Mouse (Mus musculus): ENCODE measurements around the gene Rgs6.
A peak's percentile ranks its signal among the peaks of the same experiment; 100 is the strongest.

Gene Rgs6

DNA sequence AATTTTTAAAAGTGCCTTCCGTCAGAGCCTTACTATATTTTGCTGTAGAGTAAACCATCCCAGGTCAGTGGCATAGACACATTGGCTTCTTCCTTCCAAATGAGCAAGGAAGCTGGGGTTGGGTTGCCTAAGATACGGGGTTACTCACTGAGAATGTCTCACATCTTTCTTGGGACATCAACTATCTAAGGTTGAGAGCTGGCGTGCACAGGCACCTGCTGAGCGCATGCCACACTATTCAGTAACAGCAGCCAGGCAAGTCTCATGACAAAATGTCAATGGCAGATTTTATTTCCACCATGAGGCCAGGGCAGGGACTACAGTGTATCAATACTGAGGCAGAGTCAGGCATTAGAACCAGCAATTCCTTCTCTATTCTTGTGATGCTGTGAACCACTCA, 394.6 kb downstream of the Rgs6 start:
- no peak for DNase-seq (ENCODE audit: low read depth)

DNA sequence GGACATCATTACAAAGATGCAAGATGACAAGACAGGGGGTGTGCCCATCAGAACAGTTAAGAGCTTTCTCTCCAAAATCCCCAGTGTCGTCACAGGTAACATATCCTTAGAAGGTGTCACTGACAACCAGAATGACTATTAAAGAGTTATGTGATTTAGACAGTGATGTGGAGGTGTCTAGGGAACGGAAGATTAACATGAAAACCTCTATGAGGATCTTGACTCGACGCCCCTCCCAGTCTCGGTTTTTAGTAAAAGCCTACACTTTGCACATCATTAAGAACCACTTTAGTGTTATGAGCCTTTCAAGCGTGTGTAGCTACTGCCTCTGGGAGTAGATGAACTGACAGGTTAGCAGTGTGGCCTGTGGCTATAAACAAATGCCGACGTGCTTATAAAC, 397.2 kb downstream of the Rgs6 start:
- DNase-seq (ENCODE audit: low read depth): no peak

DNA sequence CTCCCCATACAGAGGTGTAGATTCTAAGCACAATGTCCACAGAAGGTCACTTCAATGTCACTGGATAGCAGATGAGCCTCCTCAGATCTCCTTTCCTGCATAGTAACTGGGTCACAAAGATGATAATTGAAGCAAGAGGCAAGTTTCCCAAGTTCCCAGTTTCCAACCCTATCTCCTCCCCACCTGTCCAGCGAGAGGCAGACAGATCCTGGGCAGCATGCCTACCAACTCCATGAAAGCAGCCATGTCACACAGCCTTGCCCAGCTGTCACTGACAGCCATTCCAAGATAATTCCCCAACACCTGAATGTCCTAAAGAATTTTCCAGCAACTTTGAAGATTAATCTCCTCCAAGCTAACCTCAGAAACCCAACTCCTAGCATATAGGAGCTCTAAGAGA, 399.6 kb downstream of the Rgs6 start:
- no peak for DNase-seq (ENCODE audit: low read depth)

DNA sequence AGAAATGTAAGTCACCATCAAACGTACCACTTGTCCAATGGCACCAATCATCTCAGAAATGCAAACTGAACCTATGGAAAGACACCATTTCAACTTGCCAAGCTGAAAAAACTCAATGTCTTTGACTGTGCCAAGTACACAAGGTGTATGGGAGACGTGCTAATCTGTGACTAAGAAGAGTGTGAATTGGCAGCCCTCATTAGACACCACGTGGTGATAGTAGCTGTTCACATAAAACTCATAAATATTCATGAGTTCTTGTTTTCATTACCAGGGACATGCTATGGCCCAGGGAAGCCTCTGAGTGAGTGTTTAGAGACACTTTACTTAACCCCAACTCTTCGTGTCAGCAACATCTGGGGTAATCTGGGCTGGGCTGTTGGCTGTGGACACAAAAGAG, 405.8 kb downstream of the Rgs6 start:
- DNase-seq (ENCODE audit: low read depth): no peak

DNA sequence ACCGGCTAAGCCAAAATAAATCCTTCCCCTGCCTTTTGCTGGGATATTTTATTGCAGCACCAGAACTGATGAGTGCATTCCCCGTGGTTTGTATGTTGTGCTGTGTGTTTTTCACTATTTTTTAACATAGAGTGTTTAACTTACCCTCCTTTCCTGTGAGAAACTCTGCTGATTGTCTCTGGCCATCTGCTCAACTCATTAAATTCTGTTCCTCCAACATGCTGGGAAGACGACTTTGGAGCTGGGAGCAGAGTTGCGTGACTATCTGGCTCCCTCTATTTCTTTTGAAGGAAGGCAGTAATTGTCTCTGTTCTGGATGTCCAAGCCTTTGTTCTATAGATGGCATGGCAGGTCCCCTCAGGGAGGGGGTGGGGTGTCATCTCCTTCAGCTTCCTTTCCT, 408.7 kb downstream of the Rgs6 start:
- DNase-seq (ENCODE audit: low read depth): no peak

DNA sequence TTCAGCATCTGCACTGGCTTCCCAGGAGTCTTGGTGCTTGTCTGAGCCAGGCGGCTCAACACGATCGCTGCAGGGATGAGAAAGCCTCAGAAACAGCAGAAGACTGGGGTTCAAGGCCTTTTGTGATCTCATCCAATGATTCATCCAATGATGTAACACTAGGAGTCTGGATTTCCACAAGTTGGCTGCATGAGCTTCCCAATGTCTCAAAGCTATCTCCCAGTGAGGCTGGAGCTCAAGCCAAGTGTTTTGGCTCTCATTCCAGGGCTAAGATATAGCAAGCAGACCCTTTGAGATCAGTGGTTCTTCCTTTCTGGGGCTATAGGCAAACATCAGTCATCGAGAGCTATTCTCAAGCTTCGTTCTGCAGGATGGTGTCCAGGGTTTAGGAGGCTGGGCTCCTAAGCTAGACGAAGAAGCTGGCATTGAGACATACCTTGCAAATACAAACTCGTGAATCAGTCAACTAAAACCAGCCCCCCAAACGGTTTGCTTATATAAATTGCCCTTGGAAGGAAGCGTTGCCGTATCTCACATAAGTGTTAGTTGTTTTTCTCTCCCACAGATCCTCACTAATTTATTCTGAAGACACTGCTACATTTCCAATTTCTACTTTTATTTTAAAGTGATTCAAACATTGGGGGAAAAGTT, 410.7 kb downstream of the Rgs6 start:
- no peak for DNase-seq (ENCODE audit: low read depth)

DNA sequence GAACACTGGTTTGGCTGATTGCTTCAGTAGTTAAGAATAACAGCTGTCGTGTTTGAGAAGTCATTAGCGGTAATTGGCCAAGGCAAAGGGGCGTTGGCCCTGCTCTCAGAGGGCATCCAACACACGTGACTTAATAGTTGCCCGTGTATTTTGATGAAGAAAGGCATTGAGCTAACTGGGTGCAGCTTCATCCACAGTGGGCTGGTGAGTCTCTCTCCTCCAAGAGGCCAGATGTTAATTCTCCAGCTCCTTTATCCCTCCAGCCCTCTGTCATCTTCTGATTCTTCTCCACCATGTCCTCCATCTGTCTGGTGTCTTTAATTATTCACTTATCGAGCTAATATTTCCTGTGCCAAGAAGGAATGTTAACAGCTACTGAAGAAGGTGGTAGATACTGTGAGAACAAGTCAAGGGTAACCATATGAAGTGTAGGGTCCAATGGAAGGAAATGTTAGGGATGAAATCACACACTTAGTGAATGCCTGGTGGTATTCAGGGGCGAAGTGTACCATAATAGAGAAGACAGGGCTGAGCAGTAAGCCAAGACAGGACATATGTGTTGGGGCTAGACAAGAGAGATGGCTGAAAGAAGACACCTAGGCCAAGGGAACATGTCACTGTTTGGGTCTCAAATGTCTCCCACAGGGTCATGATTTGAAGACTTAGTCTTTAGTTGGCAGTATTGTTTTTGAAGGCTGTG, 411.4 kb downstream of the Rgs6 start:
- no peak for DNase-seq (ENCODE audit: low read depth)

DNA sequence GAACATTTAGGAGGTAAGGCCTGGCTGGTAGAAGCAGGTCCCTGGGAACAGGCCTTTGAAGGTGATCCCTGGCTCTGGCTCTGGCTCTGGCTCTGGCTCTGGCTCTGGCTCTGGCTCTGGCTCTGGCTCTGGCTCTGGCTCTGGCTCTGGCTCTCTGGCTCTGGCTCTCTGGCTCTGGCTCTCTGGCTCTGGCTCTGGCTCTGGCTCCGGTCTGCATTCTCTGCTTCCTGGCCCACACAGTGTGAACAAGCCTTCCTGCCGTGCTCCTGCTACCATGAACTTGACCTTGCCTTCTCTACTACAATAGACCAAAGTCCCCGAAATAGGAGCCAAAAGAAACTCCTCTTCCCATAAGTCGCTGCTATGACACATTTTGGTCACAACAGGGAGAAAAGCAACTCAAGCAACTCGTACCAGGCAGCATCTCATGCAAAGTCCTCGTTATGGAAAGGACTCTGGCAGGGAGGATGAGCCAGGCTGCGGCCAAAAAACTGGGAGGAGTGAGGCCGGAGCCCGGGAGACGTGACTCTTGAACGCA, 412.0 kb downstream of the Rgs6 start:
- no peak for DNase-seq (ENCODE audit: low read depth)

DNA sequence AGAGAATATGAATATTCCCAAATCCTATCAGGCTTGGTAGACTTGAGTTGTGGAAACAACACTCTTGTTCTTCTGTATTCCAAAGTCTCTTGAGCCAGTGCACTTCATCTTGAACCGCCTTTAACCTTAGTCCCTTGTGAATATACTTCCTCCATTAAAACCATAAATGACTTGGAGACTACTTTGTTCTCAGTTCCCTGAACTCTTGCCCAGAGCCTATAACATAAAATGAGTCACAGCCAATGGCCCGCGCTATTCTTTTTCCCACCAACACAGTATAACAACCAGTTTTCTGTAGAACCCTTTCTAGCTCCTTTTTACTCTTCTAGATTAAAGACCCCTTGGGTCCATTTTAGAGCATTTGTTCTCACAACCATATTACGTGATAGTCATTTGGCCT, 412.9 kb downstream of the Rgs6 start:
- no peak for DNase-seq (ENCODE audit: low read depth)

DNA sequence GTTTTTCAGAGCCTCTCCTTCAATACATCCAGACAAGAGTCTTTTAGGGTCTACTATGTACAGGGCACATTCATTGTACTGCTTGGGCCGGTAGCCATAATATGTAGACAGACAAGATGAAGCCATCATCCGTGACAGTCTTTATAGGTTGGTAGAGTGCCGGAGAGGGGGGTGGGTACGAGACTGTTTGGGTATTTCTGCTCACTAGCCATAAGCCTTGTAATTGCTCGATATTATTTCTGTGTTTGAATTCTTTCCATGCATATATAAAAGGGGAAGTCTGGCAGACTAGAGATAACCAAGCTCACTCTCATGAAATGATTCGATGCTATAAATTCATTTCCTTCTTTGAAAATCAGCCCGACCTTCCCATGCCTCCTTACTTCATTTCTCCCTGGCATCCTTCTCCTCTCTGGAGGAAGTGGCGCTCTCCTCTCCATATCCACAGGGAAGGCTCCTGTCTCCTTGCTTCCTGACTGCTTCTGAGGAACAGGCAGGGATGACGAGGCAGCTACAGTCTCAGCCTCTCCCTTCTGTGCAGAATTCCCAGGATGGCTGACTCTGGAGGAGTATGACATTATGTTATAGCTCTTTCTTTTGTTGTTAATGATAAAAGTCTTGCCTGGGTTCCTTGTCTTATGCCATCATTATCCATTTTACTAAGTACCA, 416.1 kb downstream of the Rgs6 start:
- no peak for DNase-seq (ENCODE audit: low read depth)

DNA sequence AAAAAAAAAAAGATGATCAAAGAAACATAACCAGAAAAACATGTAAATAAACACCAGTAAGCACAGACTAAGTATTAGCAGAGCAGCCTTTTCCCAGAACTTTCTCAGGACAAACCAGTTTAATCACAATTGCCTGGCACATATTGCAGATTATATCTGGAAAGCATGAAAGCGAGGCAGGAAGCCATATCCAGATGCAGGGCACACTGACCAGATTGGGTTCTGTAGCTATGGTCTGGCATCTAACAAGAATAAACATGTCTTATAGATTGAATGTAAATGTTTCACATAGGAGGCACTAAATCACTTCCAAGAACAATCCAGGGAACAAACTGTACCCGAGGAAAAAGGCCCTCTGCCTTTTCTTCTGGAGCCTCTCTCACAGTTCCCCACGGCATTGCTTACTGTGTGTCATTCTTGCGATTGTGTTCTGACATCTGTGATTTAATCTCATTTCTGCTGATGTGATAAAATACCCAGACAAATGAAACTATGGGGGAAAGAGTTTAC, 423.0 kb downstream of the Rgs6 start:
- no peak for DNase-seq (ENCODE audit: low read depth)

DNA sequence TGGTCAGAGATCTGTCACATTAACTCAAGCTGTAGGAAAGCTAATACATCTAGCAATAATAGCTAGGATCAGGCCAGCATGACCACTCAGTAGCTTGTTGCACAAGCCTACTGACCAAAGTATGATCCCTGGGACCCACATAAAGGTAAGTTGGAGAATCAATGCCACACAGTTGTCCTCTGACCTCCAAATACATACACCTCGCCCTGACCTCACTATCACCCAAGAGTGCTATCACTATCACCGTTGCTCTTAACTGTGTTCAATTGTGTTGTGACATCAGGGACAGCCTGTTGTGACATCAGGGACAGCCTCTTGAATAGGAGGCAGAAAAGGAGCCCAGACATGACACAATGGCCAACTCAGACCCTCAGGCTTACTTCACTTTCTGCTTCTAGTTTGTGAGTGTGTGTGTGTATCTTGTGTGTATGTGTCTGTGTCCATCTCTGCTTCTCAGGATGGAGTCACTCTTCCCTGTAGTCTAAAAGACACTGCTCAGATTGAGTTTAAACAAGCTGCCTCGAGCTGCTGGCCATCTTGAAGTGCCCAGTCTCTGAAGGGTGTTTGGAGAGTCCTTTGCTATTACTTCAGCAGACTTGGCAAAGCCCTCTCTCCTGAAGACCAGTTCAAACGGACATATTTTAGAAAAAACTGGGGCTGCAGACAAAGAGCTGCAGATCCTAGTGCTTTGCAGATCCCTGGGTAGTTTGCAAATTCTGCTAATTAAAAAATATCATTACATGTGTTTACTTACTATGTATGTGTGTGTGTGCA, 426.0 kb downstream of the Rgs6 start:
- no peak for DNase-seq (ENCODE audit: low read depth)

DNA sequence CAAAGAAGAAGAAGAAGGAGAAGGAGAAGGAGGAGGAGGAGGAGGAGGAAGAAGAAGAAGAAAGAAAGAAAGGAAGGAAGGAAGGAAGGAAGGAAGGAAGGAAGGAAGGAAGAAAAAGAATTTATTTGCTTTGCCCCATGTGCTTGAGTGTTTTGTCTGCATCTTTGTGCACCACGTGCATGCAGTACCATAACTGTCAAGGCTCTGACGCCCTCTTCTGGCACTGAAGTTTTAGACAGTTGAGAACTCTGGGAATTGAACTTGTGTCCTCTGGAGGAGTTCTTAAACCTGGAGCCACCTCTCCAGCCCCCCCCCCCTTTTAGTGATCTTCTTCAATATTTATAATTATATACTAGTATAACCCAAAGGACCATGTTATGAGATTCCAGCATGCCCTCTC, 426.8 kb downstream of the Rgs6 start:
- no peak for DNase-seq (ENCODE audit: low read depth)

DNA sequence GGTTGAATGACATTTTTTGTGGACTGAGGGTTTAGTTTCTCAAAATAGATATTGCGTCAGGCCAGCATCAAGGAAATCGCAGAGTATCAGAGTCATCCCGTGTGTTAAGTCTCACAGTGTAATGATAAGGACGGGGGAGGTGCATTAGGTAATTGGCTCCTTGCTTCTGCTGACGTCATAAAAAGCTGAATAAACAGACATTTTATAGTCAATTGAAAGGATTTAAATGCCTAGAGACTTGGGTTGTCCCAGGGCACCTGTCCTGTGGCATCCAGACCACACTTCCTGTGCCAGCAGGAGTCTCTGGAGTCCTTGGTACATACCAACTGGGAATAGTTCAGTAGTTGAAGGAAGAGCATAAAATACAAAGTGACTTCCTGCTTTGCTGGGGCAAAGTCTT, 427.3 kb downstream of the Rgs6 start:
- DNase-seq (ENCODE audit: low read depth): no peak

DNA sequence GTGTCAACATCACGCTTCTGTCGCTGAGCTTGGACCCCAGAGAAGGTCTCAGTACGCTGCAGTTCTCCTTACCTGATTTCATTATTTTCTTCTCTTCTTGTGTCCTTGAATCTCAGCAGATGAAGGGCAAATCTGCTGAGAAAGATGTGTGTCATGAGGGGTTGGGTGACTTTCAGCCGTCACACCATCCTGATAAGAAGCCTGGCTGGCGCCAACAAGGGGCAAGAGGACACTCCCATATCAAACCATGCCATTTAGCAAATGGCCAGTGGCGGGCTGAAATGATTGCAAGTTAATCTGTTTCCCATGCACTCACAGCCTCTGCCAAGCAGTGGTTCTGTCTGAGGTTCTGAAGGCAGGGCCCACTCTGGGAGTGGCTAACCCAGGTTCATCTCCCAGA, 428.4 kb downstream of the Rgs6 start:
- no peak for DNase-seq (ENCODE audit: low read depth)

DNA sequence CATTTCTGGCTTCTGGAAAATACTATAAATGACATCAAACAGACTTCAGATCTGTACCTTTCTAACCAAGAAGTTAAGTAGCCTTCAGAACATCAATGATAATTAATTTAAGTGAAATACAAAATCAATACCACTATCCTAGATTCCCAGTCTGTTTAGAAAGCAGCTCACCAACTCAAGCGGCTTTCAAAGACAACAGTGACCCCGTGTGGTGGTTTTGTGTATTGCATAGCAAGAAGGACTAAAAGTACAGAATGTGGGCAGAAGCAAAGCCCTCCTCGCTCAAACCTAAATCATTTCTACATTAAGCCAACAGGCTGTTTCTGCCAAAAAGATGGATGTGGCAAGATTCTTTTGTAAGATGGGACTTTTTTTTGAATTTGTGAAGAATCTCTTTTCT, 429.9 kb downstream of the Rgs6 start:
- DNase-seq (ENCODE audit: low read depth): peak; percentile 90

DNA sequence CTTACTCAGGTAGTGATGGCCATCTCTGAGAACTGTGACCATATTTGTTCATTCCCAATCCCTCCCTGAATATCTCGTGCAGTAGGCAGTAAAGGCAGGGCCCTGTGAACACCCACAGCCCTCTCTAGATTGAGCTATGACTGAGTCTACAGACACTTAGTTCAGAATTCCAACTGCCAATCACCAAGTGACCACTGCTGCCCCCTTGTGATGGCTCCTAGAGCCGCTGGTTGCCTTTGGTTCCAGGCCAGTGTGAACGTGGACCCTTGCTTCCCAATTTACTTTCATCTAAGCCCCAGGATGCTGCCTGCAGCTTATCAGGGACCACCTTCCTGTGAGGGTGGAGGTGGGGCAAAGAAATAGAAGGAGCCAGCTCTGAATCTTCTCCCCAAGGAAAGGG, 438.9 kb downstream of the Rgs6 start:
- no peak for DNase-seq (ENCODE audit: low read depth)

DNA sequence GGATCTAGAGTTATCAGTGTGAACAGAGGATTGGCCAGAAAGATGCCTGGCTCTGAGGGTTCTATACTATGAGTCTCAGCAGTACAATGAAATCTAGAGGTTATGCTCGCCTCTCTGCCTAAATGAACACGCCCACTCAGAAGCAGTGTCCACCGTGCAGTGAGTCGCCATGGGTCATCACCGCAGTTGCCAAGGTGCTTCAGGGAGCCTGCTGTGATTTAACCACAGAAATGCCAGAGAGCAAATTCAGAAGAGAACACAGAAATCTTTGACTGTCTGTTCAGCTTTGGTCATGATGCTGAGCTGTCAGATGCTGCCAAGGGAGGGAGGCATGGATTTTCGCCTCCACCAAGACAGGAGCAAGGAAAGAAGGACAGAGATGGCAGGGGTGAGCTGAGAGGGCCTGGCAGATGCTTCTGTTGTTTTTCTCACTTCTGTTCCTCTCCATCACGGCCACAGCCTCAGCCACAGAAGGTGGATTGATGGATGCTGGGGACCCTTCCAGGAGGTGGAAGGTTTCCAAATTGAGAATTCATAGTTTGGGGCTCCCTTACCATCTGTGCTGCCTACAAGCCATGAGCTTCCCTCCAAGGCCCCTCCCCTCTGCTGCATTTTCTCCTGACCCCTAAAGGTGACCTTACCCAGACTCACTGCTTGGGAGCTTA, 445.2 kb downstream of the Rgs6 start:
- no peak for DNase-seq (ENCODE audit: low read depth)

DNA sequence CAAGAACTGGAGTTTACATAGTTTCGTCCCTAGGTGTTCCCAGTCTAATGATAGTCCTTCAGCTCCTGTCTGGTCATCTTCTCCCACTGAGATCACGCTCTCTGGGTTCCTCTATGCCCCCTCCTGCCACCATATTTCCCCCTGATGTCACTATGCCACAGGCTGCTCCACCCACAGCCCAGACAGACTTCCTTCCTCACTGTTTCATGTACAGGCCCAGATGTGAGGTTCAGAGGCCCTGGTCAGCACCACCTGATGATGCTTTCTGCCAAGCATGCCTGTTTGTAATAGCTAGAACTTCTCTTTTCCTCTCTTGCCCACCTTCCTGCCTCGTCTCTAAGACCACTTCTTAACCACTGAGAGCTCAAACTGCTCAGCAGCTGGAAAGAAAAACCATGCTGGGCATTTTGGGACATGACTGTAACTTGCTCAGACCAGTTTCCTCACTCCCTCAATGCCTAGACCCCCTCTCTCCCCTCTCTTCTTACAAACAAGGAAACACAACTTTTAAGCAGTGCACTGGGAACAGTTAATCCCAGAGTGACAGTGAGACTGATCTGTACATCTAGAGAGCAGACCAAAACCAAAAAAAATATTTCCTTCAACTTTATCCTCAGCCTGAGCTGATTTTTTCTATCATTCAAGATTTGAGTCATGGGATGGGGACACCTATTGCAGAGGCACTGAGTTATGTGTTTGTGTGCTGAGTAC, 446.9 kb downstream of the Rgs6 start:
- no peak for DNase-seq (ENCODE audit: low read depth)

DNA sequence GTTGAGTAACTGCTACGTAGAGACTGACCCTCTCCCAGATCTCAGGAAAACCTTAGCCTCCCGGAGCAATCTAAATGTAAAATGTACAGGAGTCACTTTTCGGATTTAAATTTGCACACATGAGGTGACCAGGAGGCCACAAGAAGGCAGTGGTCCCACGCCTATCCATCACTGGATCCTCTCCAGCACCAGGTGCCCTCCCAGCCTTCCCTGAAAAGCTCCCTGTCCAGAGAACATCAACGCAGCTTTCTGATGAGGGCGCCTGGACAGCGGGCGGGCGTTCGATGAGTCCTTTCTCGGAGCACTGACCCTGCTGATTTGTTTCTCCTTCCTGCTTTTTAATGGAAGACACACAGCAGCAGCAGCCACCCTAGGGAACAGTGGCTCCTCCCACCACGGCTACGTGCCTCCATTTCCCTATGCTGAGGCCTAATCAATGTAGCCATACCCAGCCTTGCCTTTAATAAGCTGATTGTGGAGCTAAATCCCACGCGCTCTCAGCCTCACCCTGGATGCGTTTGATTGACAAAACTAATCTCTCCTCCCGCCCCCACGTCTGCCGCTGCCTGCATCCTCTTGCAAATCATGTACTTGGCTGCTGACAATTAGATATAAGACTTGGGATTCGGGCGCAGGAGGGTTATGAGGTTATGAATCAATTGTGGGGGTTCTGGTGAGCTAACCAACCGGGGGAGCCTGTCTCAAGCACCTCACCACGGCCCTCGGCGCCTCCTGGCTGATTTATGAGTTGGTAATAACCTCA, 449.9 kb downstream of the Rgs6 start:
- no peak for DNase-seq (ENCODE audit: low read depth)
